Mouse (Mus musculus): ENCODE results near the gene Nr1h3.

Gene Nr1h3

DNA sequence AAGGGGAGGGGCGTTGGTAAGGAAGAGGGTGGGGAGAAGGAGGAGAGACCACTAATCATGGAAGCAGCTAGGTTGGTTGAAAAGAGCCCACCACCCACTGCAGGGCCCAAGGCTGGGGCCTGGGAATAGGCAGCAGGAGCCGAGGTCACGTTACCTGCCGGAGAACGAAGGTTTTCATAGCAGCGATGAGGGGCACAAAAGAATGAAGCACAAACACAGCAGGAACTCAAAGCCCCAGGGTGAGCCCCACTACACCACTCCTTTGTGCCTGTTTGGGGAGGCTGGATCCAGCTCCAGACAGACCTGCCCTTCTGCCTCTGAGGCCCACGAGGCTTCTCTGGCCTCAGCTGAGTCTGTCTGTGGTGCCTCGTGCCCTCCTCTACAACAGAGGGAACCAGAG lies 62.9 kb downstream of the Nr1h3 start:
- DNase-seq (ENCODE audit: low read depth, low spot score) = no peak

- no peak for DNase-seq (ENCODE audit: low read depth, low spot score)
Measured at GRCm38 (mm10) chr2:91139311-91139710, 63.3 kb downstream of the Nr1h3 start.

DNA sequence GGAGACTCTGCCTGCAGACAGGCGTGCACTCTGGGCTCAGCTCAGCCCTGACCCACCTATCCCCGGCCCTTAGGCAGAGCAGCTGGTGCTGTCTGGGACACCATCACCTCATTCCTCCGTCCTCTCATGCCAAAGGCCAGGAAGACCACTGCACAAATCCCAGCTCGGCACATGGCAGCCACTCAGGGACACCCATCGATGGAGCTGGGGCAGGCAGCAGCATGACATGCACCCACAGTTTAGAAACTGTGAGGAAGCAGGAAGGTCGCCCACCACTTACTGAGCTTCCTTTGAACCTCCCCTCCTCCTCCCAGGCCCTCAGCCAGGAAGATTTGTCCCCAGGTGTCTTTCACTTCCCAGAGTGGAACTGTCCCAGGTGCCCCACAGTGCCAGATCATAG lies 65.2 kb downstream of the Nr1h3 start:
- no peak for DNase-seq (ENCODE audit: low read depth, low spot score)

GRCm38 (mm10) chr2:91136513-91137412 lies 65.9 kb downstream of the Nr1h3 start:
- no peak for DNase-seq (ENCODE audit: low read depth, low spot score)
